Mouse (Mus musculus): Measurements from ENCODE around the gene Gm49711. TPM values are rescaled to one million over a fixed set of nuclear protein-coding genes. Genes with fewer than 3 reads are reported as not detected.

The Gm49711 gene
- polyA plus RNA-seq, 1 experiment from 2014 or later: 0.11 TPM

DNA sequence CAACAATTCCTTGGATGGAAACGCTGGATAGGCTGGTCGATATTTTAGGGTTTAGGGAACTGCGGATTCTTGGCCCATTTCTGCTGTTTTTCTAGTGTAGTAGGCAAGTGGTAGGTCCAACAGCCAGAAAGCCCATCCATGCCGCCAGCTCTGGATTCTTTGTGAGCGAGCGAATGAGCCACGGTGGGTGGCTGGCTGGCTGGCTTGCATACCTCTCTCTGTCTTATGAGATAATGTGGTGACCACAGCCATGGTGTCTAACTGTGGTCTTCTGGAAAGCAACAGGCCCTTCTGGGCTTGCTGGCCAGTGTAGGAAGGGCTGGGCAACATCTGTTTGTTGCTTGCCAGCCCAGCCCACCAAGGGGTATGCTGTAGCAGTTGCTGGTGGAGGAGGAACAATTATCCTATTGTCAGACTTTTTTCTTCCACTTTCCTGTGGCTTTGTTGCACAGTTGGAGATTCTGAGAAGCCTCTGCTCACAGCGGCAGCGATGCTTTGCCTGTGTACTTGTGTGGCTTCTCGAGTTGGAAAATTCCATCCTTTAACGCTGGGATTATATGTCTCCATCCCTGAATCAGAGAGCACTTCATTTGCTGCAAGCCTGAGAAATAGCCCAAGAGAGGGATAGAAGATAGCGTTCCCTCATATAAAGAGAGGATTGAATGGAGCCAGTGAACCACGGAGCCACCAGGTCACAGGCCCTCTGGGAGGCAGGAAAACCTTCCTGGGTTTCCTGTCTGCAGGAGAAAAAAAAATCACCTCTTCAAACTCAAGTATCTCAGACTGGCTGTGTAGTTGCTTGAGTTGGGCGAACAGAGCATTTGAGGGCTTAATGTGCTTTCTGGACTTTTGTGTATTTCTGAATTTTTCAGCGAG is 81.5 kb downstream of the Gm49711 start:
- H3K4me1 ChIP-seq: peaks cover 38% of the 10 kb centered on the region
- 0 out of 2 replicates have a peak overlapping the region, but pooled peaks have one; percentile 9 for H3K4me3 ChIP-seq
- no peaks in the 10 kb centered on the region for H3K36me3 ChIP-seq
- 32% methylated on average over 15 of the region's 15 CpGs for WGBS
- no peaks in the 10 kb centered on the region; the same call in 1 of the 2 replicates for H3K27me3 ChIP-seq (ENCODE audit: low read depth, poor library complexity, severe bottlenecking)
- H3K9me3 ChIP-seq (replicated peaks): no peaks in the 10 kb centered on the region; the same call in 1 of the 2 replicates
- peak overlapping the region; percentile 81 for H3K27ac ChIP-seq (replicated peaks)
- DNase-seq (ENCODE audit: low spot score): peak; percentile 43

DNA sequence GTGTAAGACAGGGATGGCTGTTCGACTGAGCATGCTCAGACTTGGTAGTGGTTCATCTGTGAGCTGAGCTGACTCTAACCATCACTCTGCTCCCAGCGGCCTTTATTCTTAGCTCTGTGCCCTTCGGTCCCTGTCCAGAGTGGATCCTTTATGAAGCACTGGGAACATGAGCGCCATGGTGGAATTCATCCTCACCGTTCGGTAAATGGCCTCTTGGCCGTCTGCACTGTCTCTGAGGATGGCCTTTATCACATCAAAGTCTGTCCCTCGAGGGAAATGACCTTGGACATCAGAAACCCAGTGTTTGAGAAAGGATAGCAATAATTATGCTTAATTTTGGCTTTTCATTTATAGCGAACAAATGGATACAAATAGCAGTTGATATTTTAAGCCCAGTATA is 82.2 kb downstream of the Gm49711 start:
- DNase-seq (ENCODE audit: low spot score): no peak
- Histone ChIP-seq H3K36me3 (no peaks in the 10 kb centered on the region), H3K4me3 (no peak overlapping the region), H3K27ac (replicated peaks) (peak overlapping the region; percentile 81), H3K4me1 (peaks cover 38% of the 10 kb centered on the region), H3K9me3 (replicated peaks) (no peaks in the 10 kb centered on the region; the same call in 1 of the 2 replicates), H3K27me3 (ENCODE audit: low read depth, poor library complexity, severe bottlenecking) (no peaks in the 10 kb centered on the region; the same call in 1 of the 2 replicates)
- WGBS: 66% methylated on average over 9 of the region's 9 CpGs

GRCm38 (mm10) chr16:92141021-92141420 is 82.9 kb downstream of the Gm49711 start:
- H3K27ac ChIP-seq (replicated peaks): peak overlapping the region; percentile 10; the same call in 1 of the 2 replicates
- no peaks in the 10 kb centered on the region; the same call in 1 of the 2 replicates for H3K9me3 ChIP-seq (replicated peaks)
- WGBS: 91% methylated on average over 12 of the region's 12 CpGs
- no peak overlapping the region for H3K4me3 ChIP-seq
- H3K27me3 ChIP-seq (ENCODE audit: low read depth, poor library complexity, severe bottlenecking): no peaks in the 10 kb centered on the region; the same call in 1 of the 2 replicates
- DNase-seq (ENCODE audit: low spot score): no peak
- H3K4me1 ChIP-seq: peaks cover 38% of the 10 kb centered on the region
- H3K36me3 ChIP-seq: no peaks in the 10 kb centered on the region

DNA sequence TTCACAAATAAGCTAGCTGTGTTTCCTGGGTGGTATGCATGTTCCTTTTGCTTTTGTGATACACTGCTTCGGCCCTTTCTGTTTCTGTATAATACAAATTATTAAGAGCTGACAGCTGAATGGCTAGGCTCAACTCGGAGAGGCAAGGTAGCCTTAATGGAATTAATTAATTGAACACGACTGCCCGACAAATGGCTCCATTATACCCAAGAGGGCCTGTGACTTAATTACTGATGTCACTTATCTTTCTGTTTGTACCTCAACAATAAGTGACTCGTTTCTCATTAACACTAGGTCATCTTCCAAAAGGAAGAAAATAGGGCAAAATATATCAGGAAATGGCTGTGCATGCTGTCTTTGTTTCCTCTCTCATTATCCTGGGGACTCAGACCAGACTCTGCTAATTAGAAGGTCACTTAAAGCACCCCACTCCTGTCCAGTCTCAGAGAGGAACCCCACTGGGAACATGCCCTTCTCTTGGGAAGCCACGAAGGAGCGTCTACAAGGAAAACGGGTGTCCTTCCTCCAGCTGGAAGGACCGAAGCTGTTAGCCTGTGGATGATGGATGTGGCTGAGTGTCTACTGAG is 84.4 kb downstream of the Gm49711 start:
- no peaks in the 10 kb centered on the region; the same call in 1 of the 2 replicates for H3K27me3 ChIP-seq (ENCODE audit: low read depth, poor library complexity, severe bottlenecking)
- no peak overlapping the region for H3K4me3 ChIP-seq
- no peaks in the 10 kb centered on the region for H3K9me3 ChIP-seq (replicated peaks)
- H3K27ac ChIP-seq (replicated peaks): no peak overlapping the region
- no peak for DNase-seq (ENCODE audit: low spot score)
- 74% methylated on average over 9 of the region's 9 CpGs for WGBS
- peaks cover 38% of the 10 kb centered on the region for H3K4me1 ChIP-seq
- H3K36me3 ChIP-seq: no peaks in the 10 kb centered on the region

DNA sequence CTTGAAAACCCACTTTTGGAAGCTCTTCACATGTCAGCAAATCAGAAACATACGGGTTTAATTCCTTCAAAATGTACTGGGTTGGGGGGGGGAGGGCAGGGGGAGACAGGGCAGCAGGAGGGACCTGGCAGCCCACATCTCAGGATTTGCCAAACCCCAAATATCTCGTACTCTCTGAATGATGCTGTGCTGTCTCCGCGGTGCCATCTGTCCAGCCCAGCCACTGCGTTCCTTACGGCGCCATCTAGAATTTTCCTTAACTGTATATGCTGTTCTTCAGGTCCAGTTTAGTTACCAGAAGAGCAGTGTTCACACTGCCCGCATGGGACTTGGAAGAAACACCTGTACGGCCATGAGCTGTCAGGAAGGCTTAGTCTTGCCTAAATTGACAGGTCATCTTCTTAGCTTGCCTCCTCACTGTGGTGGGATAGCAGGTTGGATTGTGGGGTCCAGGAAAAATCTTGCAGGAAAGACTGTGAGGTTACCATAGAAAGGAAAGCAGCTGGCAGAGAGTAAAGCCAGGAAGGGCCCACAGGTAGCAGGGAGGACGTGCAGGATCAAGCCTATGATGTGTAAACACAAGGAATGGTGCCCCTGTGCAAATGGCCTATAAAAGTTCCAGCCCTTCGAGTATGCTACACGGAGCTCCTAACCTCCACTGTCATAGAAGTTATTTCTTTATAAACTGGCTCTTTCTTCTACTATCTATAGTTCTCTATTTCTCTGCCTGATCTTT is 89.7 kb downstream of the Gm49711 start:
- Histone ChIP-seq H3K36me3 (no peaks in the 10 kb centered on the region), H3K27me3 (ENCODE audit: low read depth, poor library complexity, severe bottlenecking) (no peaks in the 10 kb centered on the region), H3K4me3 (no peak overlapping the region), H3K4me1 (peaks cover 19% of the 10 kb centered on the region), H3K27ac (replicated peaks) (no peak overlapping the region), H3K9me3 (replicated peaks) (no peaks in the 10 kb centered on the region)
- 89% methylated on average over 12 of the region's 12 CpGs for WGBS
- no peak for DNase-seq (ENCODE audit: low spot score)

- no peaks in the 10 kb centered on the region for H3K27me3 ChIP-seq (ENCODE audit: low read depth, poor library complexity, severe bottlenecking)
- no peaks in the 10 kb centered on the region for H3K36me3 ChIP-seq
- H3K4me3 ChIP-seq: no peak overlapping the region
- H3K4me1 ChIP-seq: peaks cover 20% of the 10 kb centered on the region
- H3K27ac ChIP-seq (replicated peaks): no peak overlapping the region
- WGBS: 95% methylated on average over 2 of the region's 2 CpGs
- no peaks in the 10 kb centered on the region for H3K9me3 ChIP-seq (replicated peaks)
- no peak for DNase-seq (ENCODE audit: low spot score)
These were observed 90.2 kb downstream of the Gm49711 start for GRCm38 (mm10) chr16:92148367-92148728.

DNA sequence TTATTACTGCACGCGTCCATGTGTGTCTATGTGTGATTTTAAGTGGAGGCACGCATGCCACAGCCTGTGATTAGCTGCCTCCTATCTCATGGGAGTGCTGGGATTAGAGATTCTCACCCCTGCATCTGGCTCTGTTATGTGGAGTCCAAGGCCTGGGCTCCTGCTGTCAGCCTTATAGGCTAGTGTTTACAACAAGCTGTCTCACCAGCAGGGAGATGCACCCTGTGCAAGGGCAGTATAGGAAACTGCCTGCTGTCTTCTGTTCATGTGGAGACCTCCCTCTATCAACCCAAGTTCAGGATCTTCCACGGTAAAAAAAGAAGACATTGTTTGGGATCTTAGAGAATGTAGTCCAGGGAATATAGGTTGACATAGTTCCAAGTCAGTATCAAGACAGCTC is 92.9 kb downstream of the Gm49711 start:
- Histone ChIP-seq H3K4me3 (no peak overlapping the region), H3K27me3 (ENCODE audit: low read depth, poor library complexity, severe bottlenecking) (peaks cover 5% of the 10 kb centered on the region), H3K27ac (replicated peaks) (no peak overlapping the region), H3K4me1 (peaks cover 25% of the 10 kb centered on the region), H3K9me3 (replicated peaks) (no peaks in the 10 kb centered on the region), H3K36me3 (no peaks in the 10 kb centered on the region)
- 74% methylated on average over 4 of the region's 4 CpGs for WGBS
- DNase-seq (ENCODE audit: low spot score): no peak

DNA sequence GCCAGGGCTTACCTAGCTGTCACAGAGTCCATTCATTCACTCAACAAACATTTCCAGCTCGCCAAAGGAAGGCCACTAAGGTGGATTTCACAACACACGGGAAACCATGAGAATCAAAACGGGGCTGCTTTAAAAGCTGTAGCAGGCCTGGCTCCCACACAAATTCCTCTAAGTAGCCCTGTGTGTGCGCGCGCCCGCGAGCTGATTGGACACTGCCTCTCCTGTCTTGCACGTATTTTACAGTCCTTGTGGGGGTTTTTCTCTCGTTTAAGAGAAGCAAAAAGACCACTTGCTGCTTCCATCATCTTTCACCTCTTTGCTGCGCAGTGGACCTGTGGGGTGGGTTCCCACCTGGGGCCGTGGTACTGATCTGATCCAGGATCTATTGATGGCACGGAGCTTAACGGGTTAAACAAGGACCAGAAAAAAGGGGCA is 99.9 kb downstream of the Gm49711 start:
- peak overlapping the region; percentile 65 for H3K4me3 ChIP-seq
- WGBS: 3% methylated on average over 14 of the region's 14 CpGs
- DNase-seq (ENCODE audit: low spot score): no peak
- H3K36me3 ChIP-seq: no peaks in the 10 kb centered on the region
- peaks cover 59% of the 10 kb centered on the region for H3K4me1 ChIP-seq
- H3K27me3 ChIP-seq (ENCODE audit: low read depth, poor library complexity, severe bottlenecking): peaks cover 20% of the 10 kb centered on the region
- peak overlapping the region; percentile 87 for H3K27ac ChIP-seq (replicated peaks)
- H3K9me3 ChIP-seq (replicated peaks): no peaks in the 10 kb centered on the region

DNA sequence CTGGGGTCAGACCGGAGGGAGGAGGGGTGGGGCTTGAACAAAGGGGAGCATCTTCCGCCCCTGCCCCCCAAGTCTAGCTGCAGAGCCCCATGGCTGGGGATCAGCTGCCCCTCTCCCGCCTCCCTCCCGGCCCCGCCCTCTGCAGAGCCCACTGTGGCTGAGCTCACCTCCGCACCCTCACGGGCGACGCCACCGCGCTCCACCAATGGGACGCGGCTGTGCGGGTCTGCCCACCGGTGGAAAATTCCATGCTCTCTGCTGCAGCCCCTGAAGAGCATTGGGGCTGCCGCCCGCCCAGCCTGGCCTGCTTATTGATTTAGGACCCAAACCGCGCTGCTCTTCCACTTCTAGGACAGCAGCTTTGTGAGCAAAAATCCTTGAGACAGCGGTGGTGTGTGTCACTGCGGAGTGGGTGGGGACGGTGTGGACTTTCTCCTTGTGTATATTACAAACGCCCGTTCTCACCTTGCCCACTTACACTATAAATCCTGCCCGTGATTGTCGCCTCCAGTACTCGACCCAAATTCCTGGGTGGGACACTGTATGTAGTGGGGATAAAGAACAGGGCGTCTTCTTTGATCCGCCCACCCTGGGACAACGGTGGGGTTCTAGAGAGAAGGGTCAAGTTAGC is 100.5 kb downstream of the Gm49711 start:
- H3K9me3 ChIP-seq (replicated peaks): no peaks in the 10 kb centered on the region
- H3K27me3 ChIP-seq (ENCODE audit: low read depth, poor library complexity, severe bottlenecking): peaks cover 20% of the 10 kb centered on the region
- H3K4me3 ChIP-seq: peak overlapping the region; percentile 65
- WGBS: 4% methylated on average over 29 of the region's 30 CpGs
- peak overlapping the region; percentile 87 for H3K27ac ChIP-seq (replicated peaks)
- no peaks in the 10 kb centered on the region for H3K36me3 ChIP-seq
- DNase-seq (ENCODE audit: low spot score): peak; percentile 81
- peaks cover 59% of the 10 kb centered on the region for H3K4me1 ChIP-seq

GRCm38 (mm10) chr16:92159114-92159513 is 101.0 kb downstream of the Gm49711 start:
- Histone ChIP-seq H3K27me3 (ENCODE audit: low read depth, poor library complexity, severe bottlenecking) (peaks cover 20% of the 10 kb centered on the region), H3K27ac (replicated peaks) (peak overlapping the region; percentile 87), H3K9me3 (replicated peaks) (no peaks in the 10 kb centered on the region), H3K4me3 (peak overlapping the region; percentile 65), H3K4me1 (peaks cover 62% of the 10 kb centered on the region), H3K36me3 (no peaks in the 10 kb centered on the region)
- DNase-seq (ENCODE audit: low spot score): no peak
- WGBS: 60% methylated on average over 6 of the region's 6 CpGs

- H3K4me1 ChIP-seq: peaks cover 62% of the 10 kb centered on the region
- no peak for DNase-seq (ENCODE audit: low spot score)
- 29% methylated on average over 4 of the region's 4 CpGs for WGBS
These were observed 104.2 kb downstream of the Gm49711 start for GRCm38 (mm10) chr16:92162289-92162688.

DNA sequence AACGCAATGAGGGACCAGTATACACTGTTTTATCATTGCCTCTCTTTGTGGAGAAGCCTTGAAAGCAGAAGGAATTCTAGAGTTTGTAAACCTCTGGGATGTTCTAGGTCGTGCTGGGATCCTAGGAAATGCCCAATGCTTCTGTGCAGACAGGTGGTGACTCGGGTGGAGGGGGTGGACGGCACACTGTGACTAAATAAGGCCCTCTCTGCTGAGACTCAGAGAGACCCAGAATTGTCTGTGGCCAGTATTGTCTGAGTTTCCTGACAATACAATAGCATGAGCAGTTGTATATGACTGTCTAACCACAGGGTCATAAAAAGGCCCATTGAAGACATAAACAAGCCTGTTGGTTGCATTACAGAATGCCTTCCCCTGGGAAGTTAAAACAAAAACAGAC is 105.4 kb downstream of the Gm49711 start:
- H3K27ac ChIP-seq (replicated peaks): no peak overlapping the region
- no peak for DNase-seq (ENCODE audit: low spot score)

More at GRCm38 (mm10) chr16:92162289-92162688, 104.2 kb downstream of the Gm49711 start:
- Histone ChIP-seq H3K27ac (replicated peaks) (peak overlapping the region; percentile 39; the same call in 1 of the 2 replicates), H3K36me3 (no peaks in the 10 kb centered on the region), H3K9me3 (replicated peaks) (no peaks in the 10 kb centered on the region; the same call in 1 of the 2 replicates), H3K4me3 (no peak overlapping the region), H3K27me3 (ENCODE audit: low read depth, poor library complexity, severe bottlenecking) (peaks cover 8% of the 10 kb centered on the region; the same call in 1 of the 2 replicates)

More for the DNA sequence above, 105.4 kb downstream of the Gm49711 start:
- H3K9me3 ChIP-seq (replicated peaks): peaks cover 10% of the 10 kb centered on the region; the same call in 1 of the 2 replicates
- peaks cover 50% of the 10 kb centered on the region for H3K4me1 ChIP-seq
- peaks cover 8% of the 10 kb centered on the region; the same call in 1 of the 2 replicates for H3K27me3 ChIP-seq (ENCODE audit: low read depth, poor library complexity, severe bottlenecking)
- no peaks in the 10 kb centered on the region for H3K36me3 ChIP-seq
- no peak overlapping the region for H3K4me3 ChIP-seq
- 78% methylated on average over 4 of the region's 4 CpGs for WGBS

Measured in midbrain, embryonic 10.5 days (tissue).